Mouse (Mus musculus) MEL-GATA-1-ER (cell line): ENCODE data around the gene Ppia.
"Not testable (repeated sequence)": the region's sequence is repeated elsewhere in the genome, so short reads cannot be mapped to it uniquely, and the experiment has no call there.

Source experiments
- DNase-seq: peaks from one replicate; pipeline ENCODE4 v3.0.0-alpha.2; 2012; ENCODE audit warnings: low read depth; ENCODE audit errors: extremely low read depth

The Ppia gene

DNA sequence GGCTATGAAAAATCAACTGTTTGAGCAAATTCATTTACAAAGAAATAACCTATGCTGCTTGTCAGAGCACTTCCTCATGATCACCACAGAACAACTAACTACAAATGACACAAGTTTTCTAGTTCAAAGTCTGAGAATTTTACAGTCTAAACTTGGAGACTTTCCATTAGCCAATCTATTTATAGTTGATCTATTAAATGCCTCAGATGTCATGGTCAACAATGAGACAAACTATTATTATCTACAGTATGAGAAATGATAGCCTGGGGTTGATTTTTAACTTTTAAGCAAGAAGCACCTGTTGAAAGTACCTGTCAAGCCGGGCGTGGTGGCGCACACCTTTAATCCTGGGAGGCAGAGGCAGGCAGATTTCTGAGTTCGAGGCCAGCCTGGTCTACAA is 27.3 kb downstream of the Ppia start:
- DNase-seq = no peak

DNA sequence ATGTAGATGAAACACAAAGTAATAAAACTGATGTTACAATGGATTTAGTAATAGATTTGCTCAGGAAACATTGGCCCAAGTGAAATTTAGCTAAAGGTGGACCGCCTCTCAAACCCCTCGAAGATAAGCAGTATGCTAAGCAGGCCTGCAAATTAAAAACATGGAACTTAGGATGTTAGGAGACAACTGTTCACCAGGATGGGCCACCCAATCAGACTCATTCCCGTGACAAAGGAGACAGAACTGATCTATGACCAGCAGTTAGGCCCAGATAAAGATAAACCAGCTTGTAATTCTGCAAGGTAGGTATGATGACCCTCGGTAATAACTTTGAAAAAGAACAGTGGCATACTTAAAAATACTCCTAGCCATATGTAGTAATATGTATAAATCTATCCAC is 27.9 kb downstream of the Ppia start:
- DNase-seq = no peak

DNA sequence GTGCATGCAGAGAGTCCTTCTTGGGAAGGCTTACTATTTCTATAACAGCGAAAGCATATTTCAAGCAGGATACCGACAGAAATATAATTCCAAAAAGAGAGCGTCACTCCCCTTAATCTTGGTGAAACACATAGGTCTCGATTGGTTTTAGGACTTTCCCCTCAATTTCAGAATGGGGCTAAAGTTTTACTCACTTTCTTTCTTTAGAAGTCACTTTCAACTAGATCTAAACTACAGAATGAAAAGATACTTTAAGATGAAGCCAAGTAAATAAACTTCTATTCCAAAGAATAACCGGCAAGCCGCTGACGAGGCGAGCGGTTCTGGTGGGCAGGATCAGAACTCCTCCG is 28.5 kb downstream of the Ppia start:
- no peak for DNase-seq

DNA sequence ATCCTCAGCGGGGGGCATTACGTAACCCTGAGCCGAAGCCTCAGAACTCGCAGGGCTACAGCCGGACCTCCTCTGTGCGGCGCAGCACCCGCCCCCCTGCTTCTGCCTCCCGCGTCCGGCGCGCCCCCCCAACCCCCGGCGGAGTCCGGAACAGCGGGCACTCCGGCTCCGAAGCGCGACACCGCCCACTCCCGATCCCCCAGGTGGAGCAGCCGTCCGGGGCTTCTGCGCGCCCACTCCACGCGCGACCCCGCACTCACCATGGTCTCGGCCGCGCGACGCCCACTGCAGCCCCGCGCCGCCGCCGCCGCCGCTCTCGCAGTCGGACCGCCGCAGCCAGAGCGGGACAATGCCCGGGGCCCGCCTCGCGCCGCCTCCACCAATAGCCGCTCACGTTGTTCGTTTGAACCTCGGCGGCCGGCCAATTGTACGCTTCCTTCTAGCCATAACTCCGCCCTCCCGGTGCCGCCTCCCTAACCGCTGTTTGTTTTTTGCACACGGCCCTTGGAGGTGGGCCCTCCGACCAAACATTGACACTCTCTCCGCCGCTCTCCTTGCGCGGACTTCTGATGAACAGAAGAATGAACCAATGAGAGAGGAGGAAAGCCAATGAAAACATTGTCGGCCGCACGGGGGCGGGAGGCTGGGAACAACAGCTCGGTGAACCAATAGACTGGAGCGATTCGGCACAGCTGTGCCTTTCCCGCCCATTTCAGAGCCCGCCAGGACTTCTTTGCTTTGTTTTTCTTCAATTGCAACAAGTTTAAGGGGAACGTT is 29.0 kb downstream of the Ppia start, which contains the start of gene H2afv:
Gene H2afv (minus strand): TSS at position 367 of the 777 bp plus-strand sequence.
- DNase-seq = peak; percentile 99

DNA sequence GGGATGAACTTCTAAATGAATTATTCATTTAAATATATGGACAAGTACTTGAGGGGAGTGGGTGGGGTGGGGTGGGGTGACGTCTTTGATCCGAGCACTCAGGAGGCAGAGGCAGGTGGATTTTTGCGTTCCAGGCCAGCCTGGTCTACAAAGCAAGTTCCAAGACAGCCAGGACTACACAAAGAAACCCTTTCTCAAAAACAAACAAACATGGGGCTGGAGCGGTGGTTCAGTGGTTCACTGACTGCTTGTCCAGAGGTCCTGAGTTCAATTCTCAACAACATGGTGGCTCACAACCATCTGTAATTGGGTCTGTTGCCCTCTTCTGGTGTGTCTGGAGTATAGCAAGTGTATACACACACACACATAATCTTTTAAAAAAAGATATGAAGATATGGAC is 30.2 kb downstream of the Ppia start:
- no peak for DNase-seq

DNA sequence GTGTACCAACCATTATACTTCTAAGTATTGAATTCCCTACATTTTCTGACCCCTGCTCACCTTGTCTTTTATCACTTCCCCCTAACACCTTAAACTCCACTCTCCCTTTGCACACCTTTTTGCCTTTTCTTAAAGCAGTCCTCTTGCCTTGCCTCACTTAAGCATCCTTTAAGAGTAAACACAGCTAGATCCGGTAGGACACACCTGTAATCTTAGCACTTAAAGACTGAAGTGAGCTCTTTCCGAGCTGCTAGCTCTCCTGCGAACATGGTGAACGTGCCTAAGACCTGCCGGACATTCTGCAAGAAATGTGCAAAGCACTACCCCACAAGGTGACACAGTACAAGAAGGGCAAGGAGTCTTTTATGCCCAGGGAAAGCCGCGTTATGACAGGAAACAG is 30.7 kb downstream of the Ppia start:
- DNase-seq = no peak

DNA sequence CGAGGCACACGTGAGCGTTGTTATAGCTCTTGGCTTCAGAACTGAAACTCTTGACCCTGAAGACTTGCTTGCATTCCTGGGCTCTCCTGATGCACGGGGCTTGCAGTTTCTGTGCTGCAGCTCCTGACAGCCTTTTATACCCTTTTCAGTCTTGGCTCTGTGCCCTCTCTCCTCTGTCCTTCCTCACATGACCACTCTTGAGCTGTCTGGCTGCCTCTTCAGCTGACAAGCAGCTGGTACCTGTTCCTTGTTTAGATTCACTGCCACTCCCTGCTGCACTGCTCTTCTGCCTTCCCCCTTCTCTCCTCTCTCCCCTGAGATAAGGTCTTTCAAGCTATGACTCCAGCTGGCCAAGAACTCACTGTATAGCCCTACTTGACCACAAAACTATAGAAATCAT is 32.2 kb downstream of the Ppia start:
- no peak for DNase-seq

DNA sequence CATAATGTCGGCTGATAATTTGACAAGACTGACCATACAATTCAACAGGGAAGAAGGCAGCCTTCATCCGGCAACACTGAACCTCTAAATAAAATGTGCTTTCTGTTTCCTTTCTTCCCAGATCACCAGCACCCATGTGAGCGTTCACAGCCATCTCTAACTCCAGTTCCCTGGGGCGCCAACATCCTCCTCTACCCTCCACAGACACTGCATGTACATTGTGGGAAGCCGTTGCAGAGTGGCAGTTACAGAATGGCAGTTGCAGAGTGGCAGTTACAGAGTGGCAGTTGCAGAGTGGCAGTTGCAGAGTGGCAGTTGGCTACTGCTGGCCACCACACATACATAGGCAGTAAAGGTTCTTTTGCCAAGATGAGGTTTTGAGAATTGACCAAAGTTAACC is 32.9 kb downstream of the Ppia start:
- DNase-seq = not testable (repeated sequence)

DNA sequence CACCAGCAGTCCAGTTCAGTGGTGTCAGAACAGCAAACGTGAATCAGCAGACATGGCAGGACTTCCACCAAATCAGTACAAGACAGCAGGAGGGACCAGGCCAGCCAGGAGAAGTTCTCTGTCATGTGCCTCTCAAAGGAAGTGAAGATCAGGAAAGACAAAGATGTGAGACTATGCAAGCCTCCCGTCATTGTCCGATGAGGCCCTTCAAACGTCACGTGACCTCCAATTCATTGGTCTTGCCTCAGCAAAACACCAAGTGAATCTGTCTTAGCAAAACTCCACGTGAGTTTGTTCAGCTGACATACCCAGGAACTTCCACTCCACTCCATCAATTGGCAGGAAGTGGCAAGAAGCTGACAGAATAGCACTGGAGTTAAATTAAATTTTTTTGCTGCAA is 40.8 kb downstream of the Ppia start:
- no peak for DNase-seq

DNA sequence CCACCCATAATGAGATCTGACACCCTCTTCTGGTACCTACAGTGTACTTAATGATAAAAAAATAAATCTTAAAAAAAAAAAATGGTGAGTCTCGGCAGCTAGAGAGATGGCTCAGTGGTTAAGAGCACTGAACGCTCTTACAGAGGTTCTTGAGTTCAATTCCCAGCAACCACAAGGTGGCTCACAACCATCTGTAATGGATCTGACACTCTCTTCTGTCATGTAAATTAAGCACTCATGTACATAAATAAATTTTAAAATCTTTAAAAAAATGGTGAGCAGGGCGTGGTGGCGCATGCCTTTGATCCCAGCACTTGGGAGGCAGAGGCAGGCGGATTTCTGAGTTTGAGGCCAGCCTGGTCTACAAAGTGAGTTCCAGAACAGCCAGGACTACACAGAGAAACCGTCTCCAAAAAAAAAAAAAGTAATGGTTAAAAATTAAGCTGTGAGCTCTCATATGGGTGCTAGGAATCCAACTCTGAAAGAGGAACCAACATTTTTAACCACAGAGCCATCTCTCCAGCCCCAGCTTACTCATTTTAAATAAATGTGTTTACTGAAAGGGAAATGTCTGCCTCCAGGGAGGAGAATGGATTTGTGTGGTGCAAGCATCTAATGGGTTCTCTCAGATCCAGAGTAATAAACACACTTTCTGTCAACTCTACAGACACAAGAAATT is 48.1 kb downstream of the Ppia start:
- no peak for DNase-seq

DNA sequence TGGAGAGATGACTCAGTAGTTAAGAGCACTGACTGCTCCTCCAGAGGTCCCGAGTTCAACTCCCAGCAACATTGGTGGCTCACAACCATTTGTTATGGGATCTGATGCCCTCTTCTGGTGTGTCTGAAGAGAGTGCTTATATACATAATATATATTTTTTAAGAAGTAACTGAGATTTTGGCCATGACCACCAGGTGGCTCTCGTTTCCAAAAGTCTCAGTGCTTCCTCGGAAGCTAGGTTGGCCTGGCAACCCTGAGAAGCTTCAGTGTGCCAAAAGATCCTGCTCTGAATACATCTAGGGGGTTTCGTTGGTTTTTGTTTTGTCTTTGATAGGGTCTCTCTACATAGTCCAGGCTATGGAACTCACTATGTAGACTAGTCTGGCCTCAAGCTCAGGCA is 49.9 kb downstream of the Ppia start:
- peak; percentile 68 for DNase-seq

DNA sequence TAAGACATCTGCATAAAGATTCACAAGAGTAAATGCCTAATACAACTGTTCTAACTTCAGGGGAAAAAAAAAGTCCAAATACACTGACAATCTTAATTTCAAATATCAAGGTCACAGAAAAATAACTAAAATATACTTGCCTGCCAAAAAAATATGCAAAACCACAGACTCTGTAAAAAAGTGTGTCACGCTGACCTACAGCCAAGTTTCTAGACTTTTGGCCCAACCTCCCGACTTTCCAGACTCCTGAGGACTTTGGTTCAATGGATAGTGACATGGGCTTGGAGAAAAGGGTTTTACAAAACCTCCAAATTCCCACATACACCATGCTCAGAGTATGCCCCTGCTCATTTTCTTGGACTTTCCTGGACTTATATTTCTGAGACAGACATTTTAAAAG is 53.3 kb downstream of the Ppia start:
- DNase-seq = no peak
